Comparison of ENCODE assay signal across 7 mouse cellular contexts in the genomic region with DNA sequence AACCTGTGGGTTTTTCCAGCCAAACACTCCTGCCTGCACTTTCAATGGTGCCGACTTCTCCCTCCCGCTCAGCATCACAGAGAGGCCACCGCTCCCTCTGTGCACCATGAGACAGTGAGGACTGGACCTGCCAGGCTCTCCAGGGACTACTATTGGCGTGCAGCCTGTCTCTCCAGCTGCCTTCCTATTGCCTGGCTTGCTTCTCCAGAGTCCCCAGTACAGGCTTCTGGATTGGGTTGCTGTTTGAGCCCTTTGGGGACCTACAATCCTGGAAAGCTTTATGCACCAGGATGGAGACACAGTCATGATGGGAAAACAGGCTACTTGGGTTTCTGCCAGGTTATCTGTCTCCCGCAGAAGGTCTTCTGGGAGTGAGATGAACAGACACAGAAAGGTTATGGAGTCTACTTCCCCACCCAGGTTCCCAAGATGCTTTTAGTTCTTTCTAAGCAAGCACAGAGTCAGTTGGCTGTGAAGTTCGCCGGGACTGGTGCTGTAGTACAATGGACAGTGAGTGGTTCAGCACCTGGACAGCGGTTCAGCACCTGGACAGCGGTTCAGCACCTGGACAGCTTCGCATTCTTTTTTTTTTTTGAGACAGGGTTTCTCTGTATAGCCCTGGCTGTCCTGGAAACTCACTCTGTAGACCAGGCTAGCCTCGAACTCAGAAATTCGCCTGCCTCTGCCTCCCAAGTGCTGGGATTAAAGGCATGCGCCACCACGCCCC.
DNase-seq lines count a peak whose midpoint lies in the region; ATAC-seq lines count a peak whose summit lies in the region.

No protein-coding gene starts in this region.

- ATAC-seq in frontal cortex, adult (ENCODE audit: low TSS enrichment), result no peak

- peak; percentile 16 for DNase-seq in thymus, postnatal 14 days
- DNase-seq in thymus, adult 18-20 months, result no peak
- DNase-seq in c-Kit-positive CD71-negative TER-119-negative erythroid progenitor cells, embryonic 14.5 days (ENCODE audit: low read depth), result peak; percentile 37
- DNase-seq in kidney, postnatal 4 days, result peak; percentile 86
- peak; percentile 71 for DNase-seq in thymus, postnatal 4 days
- DNase-seq in left cerebral cortex, adult 9 months (ENCODE audit: low spot score in 2 of 2), result no peak

Comparison
In these comparisons a context has a peak if more than half of its experiments do, and no peak if none do; other contexts are left out.
1. DNase-seq: peak in thymus, postnatal 14 days (single experiment), c-Kit-positive CD71-negative TER-119-negative erythroid progenitor cells, embryonic 14.5 days (single experiment), kidney, postnatal 4 days (2 of 2) and thymus, postnatal 4 days (single experiment); none in thymus, adult 18-20 months (0 of 2) and left cerebral cortex, adult 9 months (0 of 2).